Mouse (Mus musculus) erythroblast, embryonic 14.5 days (primary cell): Measurements from ENCODE around the gene Ccdc149.

ENCODE experiments used
- GATA1 ChIP-seq: IDR thresholded peaks from 2 replicates; pipeline ENCODE4 v1.6.1; 2012; ENCODE audit warnings: low read length, inconsistent platforms, mixed read lengths
- TAL1 ChIP-seq: IDR thresholded peaks from 3 replicates; pipeline ENCODE4 v1.6.1; 2012; ENCODE audit warnings: low read length, inconsistent platforms, mixed read lengths

DNA sequence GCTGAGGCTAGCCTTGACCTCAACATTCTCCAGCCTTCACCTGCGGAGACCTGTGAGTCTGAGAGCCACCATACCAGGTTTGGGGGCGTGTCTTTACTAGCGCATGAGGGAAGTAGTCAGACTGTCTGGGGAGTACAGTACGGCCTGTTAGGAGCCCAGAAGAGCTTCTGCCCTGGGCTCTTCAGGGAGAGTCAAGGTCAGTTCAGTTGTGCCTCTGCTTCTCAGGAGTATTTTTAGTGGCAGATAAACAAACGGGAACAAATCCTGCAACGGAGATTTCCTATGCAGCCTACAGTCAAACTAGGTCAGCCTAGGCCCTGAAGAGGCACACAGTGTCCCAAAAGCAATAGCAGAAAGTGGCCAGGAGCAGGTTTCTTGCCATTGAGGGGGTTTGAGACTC lies 38.1 kb upstream of the Ccdc149 start:
- TF ChIP-seq TAL1: no peak
- TF ChIP-seq GATA1: no peak
